Mouse (Mus musculus) liver, embryonic 16.5 days (tissue): Measurements from ENCODE around the gene Dmc1. TPM values are rescaled to one million over a fixed set of nuclear protein-coding genes. Genes with fewer than 3 reads are reported as not detected.
A peak's percentile ranks its signal among the peaks of the same experiment; 100 is the strongest.

Source experiments
- ATAC-seq: fragments of 200-750 bp; cut with Nextera tagmentation; 2 replicates; pipeline ENCODE4 v1.8.0; 2017; ENCODE audit warnings: low read depth, mild to moderate bottlenecking, moderate number of reproducible peaks, moderate library complexity
- H3K27ac ChIP-seq: fragments of 300-500 bp; sonication (generic); 2 replicates; pipeline ENCODE4 v1.5.1; 2014; ENCODE audit warnings: mild to moderate bottlenecking, low read length
- H3K27me3 ChIP-seq: fragments of 300-500 bp; sonication (generic); 2 replicates; pipeline ENCODE4 v1.6.1; 2014; ENCODE audit warnings: low read depth, low read length, mixed read lengths; ENCODE audit not compliant: control insufficient read depth, insufficient read depth
- H3K36me3 ChIP-seq: fragments of 300-500 bp; sonication (generic); 2 replicates; pipeline ENCODE4 v1.6.1; 2014; ENCODE audit warnings: mild to moderate bottlenecking; ENCODE audit not compliant: control insufficient read depth, insufficient read depth
- H3K4me1 ChIP-seq: fragments of 300-500 bp; sonication (generic); 2 replicates; pipeline ENCODE4 v1.6.1; 2014; ENCODE audit warnings: low read depth, low read length, mixed read lengths; ENCODE audit not compliant: control insufficient read depth
- H3K4me2 ChIP-seq: fragments of 300-500 bp; sonication (generic); 2 replicates; pipeline ENCODE4 v1.6.1; 2014; ENCODE audit warnings: low read depth, low read length, mixed read lengths
- H3K4me3 ChIP-seq: fragments of 300-500 bp; sonication (generic); 2 replicates; pipeline ENCODE4 v1.5.1; 2014; ENCODE audit warnings: low read depth, mild to moderate bottlenecking, low read length
- H3K9ac ChIP-seq: fragments of 300-500 bp; sonication (generic); 2 replicates; pipeline ENCODE4 v1.6.1; 2014; ENCODE audit warnings: low read depth, low read length
- H3K9me3 ChIP-seq: fragments of 300-500 bp; sonication (generic); replicated peaks from 2 replicates; pipeline ENCODE4 v1.6.1; 2016; ENCODE audit warnings: low read length; ENCODE audit not compliant: control insufficient read depth
- WGBS: fragments of 180-500 bp; shearing (Covaris S2); extraction: QIAGEN DNeasy Blood & Tissue Kit; methylation state at CpG from one replicate; pipeline ENCODE4 v1.1.7; 2014; ENCODE audit not compliant: insufficient replicate concordance; 5-methylcytosine and 5-hydroxymethylcytosine counted together
- polyA plus RNA-seq: library from polyadenylated mRNA; unstranded; fragments of >200 nt; fragmentation: Nextera tagmentation; extraction: Ambion mirVana; gene quantifications from 2 replicates; pipeline ENCODE4 v1.2.1, GENCODE M21; 2015

Gene Dmc1
- polyA plus RNA-seq, result 0.25 and 0.26 TPM in 2 replicates

- 12% methylated on average over 37 of the region's 37 CpGs for WGBS
- no peaks in the 10 kb centered on the region for H3K9me3 ChIP-seq
- peaks cover 4% of the 10 kb centered on the region for H3K4me1 ChIP-seq
- no peak for ATAC-seq
- no peaks in the 10 kb centered on the region for H3K36me3 ChIP-seq
- H3K27ac ChIP-seq, result no peak within 1 kb of the TSS
- no peak within 1 kb of the TSS for H3K9ac ChIP-seq
- peak within 1 kb of the TSS; percentile 43 for H3K4me3 ChIP-seq
- H3K4me2 ChIP-seq, result peak within 1 kb of the TSS; percentile 44
- peaks cover 9% of the 10 kb centered on the region for H3K27me3 ChIP-seq
Measured at GRCm38 (mm10) chr15:79604990-79605665, at the start of gene Dmc1. Gene Dmc1, minus strand, starts transcription at chr15:79605109.

GRCm38 (mm10) chr15:79651481-79651880, 46.6 kb upstream of the Dmc1 start:
- Histone ChIP-seq H3K27me3 (no peaks in the 10 kb centered on the region), H3K9ac (no peak overlapping the region), H3K9me3 (no peaks in the 10 kb centered on the region), H3K4me2 (no peak overlapping the region), H3K36me3 (no peaks in the 10 kb centered on the region), H3K4me3 (no peak overlapping the region), H3K27ac (no peak overlapping the region), H3K4me1 (no peaks in the 10 kb centered on the region)
- 63% methylated on average over 4 of the region's 4 CpGs for WGBS
- ATAC-seq, result no peak

DNA sequence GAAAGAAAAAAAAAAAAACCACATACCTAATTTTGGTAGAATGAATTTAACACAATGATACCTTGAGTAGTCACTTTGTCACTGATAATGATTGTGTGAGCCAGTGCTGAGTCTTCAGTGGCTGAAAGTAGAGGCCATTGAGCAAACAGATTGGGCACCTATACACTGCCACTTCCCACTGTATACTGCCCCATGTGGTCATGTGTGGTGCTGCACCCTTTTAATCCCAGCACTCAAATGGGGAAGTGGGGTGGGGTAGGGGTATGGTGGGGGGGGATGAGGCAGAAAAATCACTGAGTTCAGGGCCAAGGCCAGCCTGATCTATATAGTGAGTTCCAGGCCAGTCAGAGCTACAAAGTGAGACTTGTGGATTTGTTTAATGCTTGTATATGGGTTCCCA, 45.7 kb upstream of the Dmc1 start:
- no peaks in the 10 kb centered on the region for H3K9me3 ChIP-seq
- H3K4me2 ChIP-seq, result no peak overlapping the region
- no peaks in the 10 kb centered on the region for H3K36me3 ChIP-seq
- no peak for ATAC-seq
- H3K27ac ChIP-seq, result no peak overlapping the region
- no peak overlapping the region for H3K9ac ChIP-seq
- no peak overlapping the region for H3K4me3 ChIP-seq
- no peaks in the 10 kb centered on the region for H3K4me1 ChIP-seq
- no peaks in the 10 kb centered on the region for H3K27me3 ChIP-seq

DNA sequence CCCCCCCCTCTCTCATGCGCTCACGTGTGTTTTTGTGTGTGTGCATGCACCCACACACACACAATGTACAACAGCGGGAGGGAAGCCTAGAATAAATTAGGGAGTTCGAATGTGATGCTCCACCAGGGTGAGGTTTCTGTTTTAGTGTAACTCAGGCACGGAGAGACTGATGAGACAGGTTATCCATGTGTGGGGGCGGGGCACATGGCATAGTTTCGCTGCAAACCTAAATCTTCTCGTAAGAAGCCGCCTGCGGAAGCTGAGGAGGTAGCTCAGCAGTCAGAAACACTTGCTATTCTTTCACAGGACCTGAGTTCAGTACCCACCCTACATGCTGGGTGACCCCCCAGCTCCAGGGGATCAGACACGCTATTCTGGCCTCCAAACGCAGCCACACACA, 43.2 kb upstream of the Dmc1 start:
- H3K4me2 ChIP-seq, result no peak overlapping the region
- H3K9me3 ChIP-seq, result no peaks in the 10 kb centered on the region
- no peaks in the 10 kb centered on the region for H3K27me3 ChIP-seq
- H3K27ac ChIP-seq, result no peak overlapping the region
- no peak overlapping the region for H3K9ac ChIP-seq
- no peaks in the 10 kb centered on the region for H3K36me3 ChIP-seq
- WGBS, result 74% methylated on average over 12 of the region's 12 CpGs
- no peak for ATAC-seq
- H3K4me3 ChIP-seq, result no peak overlapping the region
- H3K4me1 ChIP-seq, result no peaks in the 10 kb centered on the region

- H3K27me3 ChIP-seq, result no peaks in the 10 kb centered on the region
- no peak overlapping the region for H3K27ac ChIP-seq
- no peak overlapping the region for H3K4me3 ChIP-seq
- WGBS, result 33% methylated on average over 2 of the region's 2 CpGs
- H3K9ac ChIP-seq, result no peak overlapping the region
- H3K4me2 ChIP-seq, result no peak overlapping the region
- no peaks in the 10 kb centered on the region for H3K36me3 ChIP-seq
- no peak for ATAC-seq
- no peaks in the 10 kb centered on the region for H3K9me3 ChIP-seq
- no peaks in the 10 kb centered on the region for H3K4me1 ChIP-seq
Measured at GRCm38 (mm10) chr15:79645483-79645882, 40.6 kb upstream of the Dmc1 start.

GRCm38 (mm10) chr15:79641135-79641817, 36.4 kb upstream of the Dmc1 start:
- H3K4me3 ChIP-seq, result no peak overlapping the region
- H3K9me3 ChIP-seq, result no peaks in the 10 kb centered on the region
- no peak overlapping the region for H3K9ac ChIP-seq
- no peaks in the 10 kb centered on the region for H3K36me3 ChIP-seq
- H3K4me1 ChIP-seq, result no peaks in the 10 kb centered on the region
- H3K27me3 ChIP-seq, result no peaks in the 10 kb centered on the region
- WGBS, result 47% methylated on average over 11 of the region's 12 CpGs
- no peak for ATAC-seq
- H3K27ac ChIP-seq, result no peak overlapping the region
- no peak overlapping the region for H3K4me2 ChIP-seq

- WGBS, result 59% methylated on average over 2 of the region's 2 CpGs
- H3K4me2 ChIP-seq, result no peak overlapping the region
- no peaks in the 10 kb centered on the region for H3K36me3 ChIP-seq
- no peak overlapping the region for H3K27ac ChIP-seq
- H3K27me3 ChIP-seq, result no peaks in the 10 kb centered on the region
- no peaks in the 10 kb centered on the region for H3K4me1 ChIP-seq
- H3K4me3 ChIP-seq, result no peak overlapping the region
- ATAC-seq, result no peak
- H3K9me3 ChIP-seq, result no peaks in the 10 kb centered on the region
- H3K9ac ChIP-seq, result no peak overlapping the region
Measured at GRCm38 (mm10) chr15:79630471-79630870, 25.6 kb upstream of the Dmc1 start.

DNA sequence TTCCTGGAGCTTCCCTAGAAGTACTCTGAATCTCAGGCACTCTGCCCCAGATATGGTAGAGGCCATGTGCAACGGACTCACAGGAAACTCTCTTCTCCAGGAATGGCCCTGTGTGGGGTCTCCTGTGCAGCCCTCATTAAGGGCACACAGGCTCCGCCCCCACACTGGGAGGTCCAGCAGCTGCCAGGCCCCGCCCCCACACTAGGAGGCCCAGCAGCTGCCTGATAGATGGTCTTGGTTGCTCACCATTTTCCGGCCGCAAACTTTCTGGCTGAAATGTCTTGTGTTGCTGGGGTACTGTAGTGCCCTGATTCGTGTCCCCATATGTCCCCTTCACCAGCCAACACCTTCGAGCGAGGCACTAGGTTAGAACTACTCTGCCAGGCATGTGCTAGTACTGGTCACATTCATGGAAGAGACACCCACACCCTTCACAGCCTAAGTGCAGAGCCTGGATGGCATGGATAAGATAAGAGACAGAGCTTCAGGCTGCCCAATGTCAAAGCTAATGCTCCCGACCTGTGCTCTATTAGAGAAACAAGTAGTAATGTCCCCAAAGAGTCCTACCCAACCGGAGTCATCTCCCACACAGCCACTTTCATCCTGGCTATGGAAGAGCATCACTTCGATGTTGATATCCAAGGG, 15.0 kb upstream of the Dmc1 start:
- ATAC-seq, result 0 out of 2 replicates have a peak, but pooled peaks have one; percentile 30
- Histone ChIP-seq H3K4me1 (no peaks in the 10 kb centered on the region), H3K4me3 (no peak overlapping the region), H3K27me3 (no peaks in the 10 kb centered on the region), H3K27ac (no peak overlapping the region), H3K9ac (no peak overlapping the region), H3K9me3 (no peaks in the 10 kb centered on the region), H3K36me3 (no peaks in the 10 kb centered on the region), H3K4me2 (no peak overlapping the region)
- 58% methylated on average over 11 of the region's 11 CpGs for WGBS

DNA sequence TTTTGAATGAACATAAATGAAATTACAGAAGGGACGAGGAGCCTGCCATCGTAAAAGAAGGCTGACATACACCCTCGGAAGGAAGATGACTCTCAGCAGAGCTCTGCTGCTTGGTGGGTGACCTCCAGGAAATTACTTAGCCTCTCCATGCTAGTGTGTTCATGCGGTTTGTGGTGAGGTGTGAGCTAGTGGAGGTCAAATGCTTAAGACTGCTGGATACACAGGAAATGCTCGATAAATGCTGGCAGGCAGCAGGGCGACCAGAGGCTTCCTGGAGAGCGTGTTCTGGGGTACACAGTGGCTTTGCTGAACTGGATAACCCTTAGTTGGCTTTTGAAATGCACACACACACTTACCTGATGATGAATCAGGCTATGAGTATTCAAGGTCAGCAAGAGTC, 13.5 kb upstream of the Dmc1 start:
- no peak overlapping the region for H3K9ac ChIP-seq
- H3K36me3 ChIP-seq, result no peaks in the 10 kb centered on the region
- H3K9me3 ChIP-seq, result no peaks in the 10 kb centered on the region
- H3K4me1 ChIP-seq, result no peaks in the 10 kb centered on the region
- H3K4me2 ChIP-seq, result no peak overlapping the region
- no peak overlapping the region for H3K27ac ChIP-seq
- WGBS, result 49% methylated on average over 7 of the region's 7 CpGs
- no peaks in the 10 kb centered on the region for H3K27me3 ChIP-seq
- no peak overlapping the region for H3K4me3 ChIP-seq
- no peak for ATAC-seq
